Mouse (Mus musculus) bone marrow macrophage, adult 2 months (primary cell): ENCODE data around the gene Tex21. TPM values are rescaled to one million over a fixed set of nuclear protein-coding genes. Genes with fewer than 3 reads are reported as not detected.
"Not testable (repeated sequence)": the region's sequence is repeated elsewhere in the genome, so short reads cannot be mapped to it uniquely, and the experiment has no call there.

Experiments
- H3K27ac ChIP-seq: 2 replicates; pipeline ENCODE4 v1.5.1; 2012; ENCODE audit warnings: low read depth, low read length; ENCODE audit not compliant: insufficient read depth
- H3K4me1 ChIP-seq: 2 replicates; pipeline ENCODE4 v1.6.1; 2012; ENCODE audit warnings: low read length; ENCODE audit not compliant: control insufficient read depth, insufficient read depth
- H3K4me3 ChIP-seq: 2 replicates; pipeline ENCODE4 v1.5.1; 2012; ENCODE audit warnings: mild to moderate bottlenecking, low read length, moderate library complexity; ENCODE audit not compliant: insufficient read depth
- CTCF ChIP-seq: IDR thresholded peaks from 2 replicates; pipeline ENCODE4 v1.5.1; 2012; ENCODE audit warnings: low read depth, mild to moderate bottlenecking, low read length, moderate library complexity
- POLR2A ChIP-seq: IDR thresholded peaks from 2 replicates; pipeline ENCODE4 v1.6.1; 2012; ENCODE audit warnings: mild to moderate bottlenecking, low read depth, low read length, borderline replicate concordance
- polyA plus RNA-seq: library from polyadenylated mRNA; stranded (reverse); fragments of >200 nt; gene quantifications from 2 replicates; pipeline ENCODE4 v1.2.4, GENCODE M21; 2012; ENCODE audit not compliant: missing spikeins, insufficient read depth, insufficient read length

Gene Tex21
- polyA plus RNA-seq, 1 experiment = not detected

DNA sequence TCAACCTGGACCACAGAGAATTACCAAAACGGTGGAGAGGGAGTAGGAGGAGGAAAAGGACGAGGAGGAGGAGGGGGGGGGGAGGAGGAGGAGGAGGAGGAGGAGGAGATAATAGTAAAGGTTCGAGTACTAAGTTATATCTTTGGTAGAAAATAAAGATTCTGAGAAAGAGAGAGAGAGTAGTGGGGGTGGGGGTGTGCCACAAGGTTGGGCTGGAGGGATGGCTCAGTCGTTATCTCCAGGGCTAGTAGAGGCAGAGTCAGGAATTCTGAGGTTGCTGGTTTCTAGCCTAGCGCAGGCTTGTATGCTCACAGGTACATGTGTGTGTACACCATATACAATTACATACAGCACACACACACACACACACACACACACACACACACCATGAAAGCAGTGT lies 4.7 kb downstream of the Tex21 start:
- H3K4me1 ChIP-seq = no peaks in the 10 kb centered on the region
- H3K4me3 ChIP-seq = no peak overlapping the region
- H3K27ac ChIP-seq = no peak overlapping the region
- TF ChIP-seq POLR2A (no peak), CTCF (no peak)

DNA sequence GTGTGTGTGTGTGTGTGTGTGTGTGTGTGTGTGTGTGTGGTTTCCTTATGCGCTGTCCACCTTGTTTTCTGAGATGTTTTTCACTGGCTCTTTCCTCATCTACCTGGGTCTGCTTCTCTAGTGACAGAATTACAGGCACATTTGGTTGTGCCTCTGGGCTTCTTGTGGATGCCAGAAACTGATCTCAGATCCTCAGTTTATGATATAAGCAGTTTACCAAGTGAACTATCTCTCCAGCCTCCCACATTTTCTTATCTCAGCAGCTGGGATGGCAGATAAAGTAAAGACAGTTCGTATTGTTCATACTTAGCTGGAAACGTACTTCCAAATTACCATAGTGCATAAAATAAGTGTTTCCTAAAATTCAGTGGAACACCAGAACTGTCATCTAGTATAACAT lies 5.5 kb downstream of the Tex21 start:
- no peak for TF ChIP-seq POLR2A
- no peak for TF ChIP-seq CTCF

DNA sequence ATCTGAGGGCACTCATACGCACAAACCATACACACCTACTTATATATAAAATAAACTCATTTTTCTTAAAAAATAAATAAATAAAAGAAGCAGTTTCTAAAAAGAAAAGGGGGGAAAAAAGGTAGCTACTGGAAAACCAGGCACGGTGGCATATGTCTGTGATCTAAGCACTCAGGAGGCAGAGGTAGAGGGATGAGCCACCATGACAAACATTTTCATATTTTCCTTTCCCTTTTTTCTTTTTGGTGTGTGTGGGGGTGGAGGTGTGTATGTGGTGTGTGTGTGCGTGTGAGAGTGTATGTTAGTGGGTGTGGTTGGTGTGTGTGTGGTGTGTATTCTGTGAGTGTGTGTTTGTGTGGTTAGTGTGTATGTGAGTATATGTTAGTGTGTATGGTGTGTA lies 5.9 kb downstream of the Tex21 start:
- H3K27ac ChIP-seq = no peak overlapping the region
- H3K4me3 ChIP-seq = no peak overlapping the region
- TF ChIP-seq POLR2A = no peak
- TF ChIP-seq CTCF = no peak
- H3K4me1 ChIP-seq = no peaks in the 10 kb centered on the region

More for the DNA sequence above, 5.5 kb downstream of the Tex21 start:
- H3K4me3 ChIP-seq = no peak overlapping the region
- no peak overlapping the region for H3K27ac ChIP-seq
- no peaks in the 10 kb centered on the region for H3K4me1 ChIP-seq

DNA sequence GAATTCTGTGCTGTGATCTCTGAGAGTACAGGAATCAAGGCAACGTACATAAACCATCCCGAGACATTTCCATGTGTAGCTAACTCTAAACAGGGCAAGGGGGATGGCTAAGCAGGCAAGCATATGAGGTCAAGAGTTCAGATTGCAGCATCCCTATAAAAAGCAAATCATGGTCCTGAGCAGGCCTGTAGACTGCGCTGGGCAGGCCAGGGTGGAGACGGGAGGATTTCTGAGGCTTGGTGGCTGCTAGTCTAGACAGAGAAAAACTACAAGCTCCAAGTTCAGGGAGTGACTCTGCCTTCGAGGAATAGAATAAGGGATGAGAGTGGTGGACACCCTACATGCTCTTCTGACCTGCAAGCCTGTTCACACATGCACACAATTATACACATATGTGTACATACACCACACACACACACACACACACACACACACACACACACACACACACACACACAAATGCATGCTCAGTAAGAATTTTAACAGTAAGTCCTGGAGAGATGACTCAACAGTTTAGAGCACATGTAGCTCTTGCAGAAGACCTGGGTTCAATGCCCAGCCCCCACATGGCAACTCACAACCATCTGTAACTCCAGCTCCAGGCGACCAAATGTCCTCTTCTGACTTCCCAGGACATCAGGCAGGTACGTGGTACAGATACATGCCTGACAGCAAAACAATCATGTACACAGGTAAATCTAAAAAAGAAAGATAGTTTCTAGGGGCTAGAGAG lies 6.5 kb downstream of the Tex21 start:
- TF ChIP-seq CTCF (no peak), POLR2A (no peak)
- Histone ChIP-seq H3K27ac (no peak overlapping the region), H3K4me3 (no peak overlapping the region), H3K4me1 (no peaks in the 10 kb centered on the region)

DNA sequence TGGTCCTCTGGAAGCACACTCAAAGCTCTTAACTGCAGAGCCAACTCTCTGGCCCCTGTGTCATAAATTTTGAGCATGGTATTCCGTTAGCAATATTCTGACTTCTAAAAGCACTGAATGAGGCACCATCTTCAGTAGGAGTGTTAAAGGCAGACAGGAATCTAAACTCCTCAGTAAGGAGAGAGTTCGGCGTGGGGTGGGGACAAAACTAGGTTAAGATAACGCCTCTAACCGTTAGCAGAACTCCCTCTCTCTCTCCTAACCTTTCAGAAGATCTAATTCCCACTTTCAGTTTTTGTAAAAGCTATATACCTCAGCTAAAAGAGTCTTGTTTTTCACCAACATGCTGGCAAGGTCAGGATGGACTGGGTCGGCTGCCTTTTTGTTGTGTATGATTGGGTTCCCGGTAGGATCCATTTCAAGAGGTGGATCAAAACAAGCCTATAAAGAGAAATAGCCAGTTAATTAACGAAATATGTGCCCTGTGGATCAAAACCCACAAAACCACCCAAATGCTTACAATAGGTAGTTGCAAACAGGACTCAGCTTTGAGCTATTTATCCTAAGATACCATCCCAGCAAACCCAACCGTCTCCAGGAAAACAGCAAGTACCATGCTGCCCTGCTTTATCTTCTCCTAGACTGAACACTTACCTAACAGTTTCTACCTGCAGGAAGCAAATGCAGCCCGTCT lies 7.3 kb downstream of the Tex21 start:
- no peak overlapping the region for H3K27ac ChIP-seq
- no peaks in the 10 kb centered on the region for H3K4me1 ChIP-seq
- no peak overlapping the region for H3K4me3 ChIP-seq
- TF ChIP-seq CTCF = no peak
- TF ChIP-seq POLR2A = no peak

DNA sequence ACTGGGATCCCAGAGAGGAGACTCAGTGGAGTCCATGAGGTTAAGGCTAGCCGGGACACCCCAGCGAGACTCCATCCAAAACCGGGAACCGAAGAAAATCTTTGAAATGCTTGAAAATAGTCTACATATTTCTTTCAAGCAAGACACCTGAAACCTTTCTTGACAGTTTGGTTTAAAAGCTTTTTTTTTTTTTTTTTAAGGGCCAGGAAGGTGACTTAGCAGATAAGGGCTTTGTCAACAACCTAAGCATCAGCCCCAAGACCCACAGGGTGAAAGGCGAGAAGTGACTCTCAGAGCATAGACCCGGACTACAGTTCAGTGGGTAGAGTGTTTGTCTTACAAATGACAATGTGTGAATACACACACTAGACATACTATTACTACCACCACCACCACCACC lies 11.3 kb downstream of the Tex21 start:
- H3K4me3 ChIP-seq = no peak overlapping the region
- no peaks in the 10 kb centered on the region for H3K4me1 ChIP-seq
- H3K27ac ChIP-seq = no peak overlapping the region
- TF ChIP-seq CTCF (no peak), POLR2A (no peak)

DNA sequence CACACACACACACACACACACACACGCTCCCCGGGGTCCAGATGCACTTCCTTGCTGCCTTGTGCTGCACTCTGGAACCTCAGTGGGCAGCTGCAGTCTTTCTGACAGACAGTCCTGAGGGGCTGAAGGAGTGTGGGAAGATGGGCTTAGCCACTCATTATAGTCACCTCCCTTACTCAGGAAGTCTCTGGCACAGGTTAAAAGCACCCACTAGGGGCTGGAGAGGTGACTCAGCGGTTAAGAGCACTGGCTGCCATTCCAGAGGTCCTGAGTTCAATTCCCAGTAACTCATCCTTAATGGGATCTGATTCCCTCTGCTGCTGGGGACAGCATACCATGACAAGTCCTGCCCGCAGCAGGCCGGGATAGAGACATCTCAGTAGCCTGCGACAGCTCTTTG lies 15.9 kb downstream of the Tex21 start:
- Histone ChIP-seq H3K27ac (no peak overlapping the region), H3K4me1 (no peaks in the 10 kb centered on the region), H3K4me3 (no peak overlapping the region)
- TF ChIP-seq POLR2A = no peak
- TF ChIP-seq CTCF = no peak

DNA sequence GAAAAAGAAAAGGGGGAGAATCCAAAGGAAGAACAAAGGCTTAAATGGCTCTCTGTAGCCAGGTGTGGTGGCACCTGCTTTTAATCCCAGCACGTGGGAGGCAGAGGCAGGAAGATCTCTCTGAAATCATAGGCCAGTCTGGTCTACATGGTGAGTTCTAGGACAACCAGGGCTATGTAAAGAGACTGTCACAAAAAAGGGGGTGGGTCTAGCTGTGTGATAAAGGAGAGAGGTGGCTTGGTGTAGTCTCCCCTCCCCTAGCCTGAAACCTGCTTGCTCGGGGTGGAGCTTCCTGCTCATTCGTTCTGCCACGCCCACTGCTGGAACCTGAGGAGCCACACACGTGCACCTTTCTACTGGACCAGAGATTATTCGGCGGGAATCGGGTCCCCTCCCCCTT lies 24.4 kb downstream of the Tex21 start:
- H3K4me1 ChIP-seq, H3K27ac ChIP-seq, H3K4me3 ChIP-seq: not testable (repeated sequence)

DNA sequence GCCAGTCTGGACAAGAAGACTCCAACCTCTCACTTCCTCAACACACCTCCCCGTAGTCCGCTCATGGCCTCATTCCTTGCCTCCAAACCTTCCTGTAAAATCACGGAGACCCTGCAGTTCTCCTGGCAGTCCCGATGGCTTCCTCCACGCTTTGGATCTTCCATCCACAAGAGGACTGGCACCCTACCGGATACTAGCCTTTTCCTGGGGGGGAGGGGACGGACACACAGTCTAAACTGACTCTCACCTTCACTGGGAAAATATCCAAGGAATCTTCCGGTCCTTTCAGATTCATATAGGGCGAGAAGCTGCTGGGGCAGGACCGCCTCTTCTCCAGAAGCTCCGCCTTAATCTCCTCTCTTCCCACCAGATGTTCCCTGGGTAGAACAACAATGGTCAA lies 29.8 kb downstream of the Tex21 start:
- no peak overlapping the region for H3K4me3 ChIP-seq
- TF ChIP-seq POLR2A (no peak), CTCF (no peak)

DNA sequence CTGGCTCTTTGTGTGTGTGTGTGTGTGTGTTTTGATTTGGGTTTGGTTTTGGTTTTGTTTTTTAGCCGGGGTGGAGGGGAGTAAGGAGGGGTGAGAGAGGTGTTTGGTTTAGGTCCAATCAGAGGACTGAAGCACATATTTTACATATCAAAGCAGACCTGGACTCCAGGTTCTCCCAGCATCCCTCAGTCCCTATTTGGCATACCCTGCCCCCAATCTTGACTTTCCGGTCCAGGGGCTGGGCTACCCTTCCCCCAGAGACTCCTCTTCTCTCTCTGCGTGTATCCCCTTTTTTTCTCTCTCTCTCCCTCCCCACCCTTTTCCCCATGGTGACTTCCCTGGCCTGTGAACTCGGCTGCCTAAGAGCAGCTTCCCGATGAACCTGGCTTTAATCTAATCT lies 31.4 kb downstream of the Tex21 start:
- TF ChIP-seq CTCF = no peak
- TF ChIP-seq POLR2A = no peak
- no peak overlapping the region for H3K4me3 ChIP-seq

More for the DNA sequence above, 29.8 kb downstream of the Tex21 start:
- Histone ChIP-seq H3K27ac (no peak overlapping the region), H3K4me1 (no peaks in the 10 kb centered on the region)

More for the DNA sequence above, 31.4 kb downstream of the Tex21 start:
- H3K27ac ChIP-seq = no peak overlapping the region
- H3K4me1 ChIP-seq = no peaks in the 10 kb centered on the region
